Mouse (Mus musculus): ENCODE measurements around the gene Pnmal2. TPM values are rescaled to one million over a fixed set of nuclear protein-coding genes. Genes with fewer than 3 reads are reported as not detected.

The Pnmal2 gene
- 1.5 and 2.1 TPM in 2 replicates for polyA plus RNA-seq (2012; rRNA removed; ENCODE audit: low replicate concordance)

DNA sequence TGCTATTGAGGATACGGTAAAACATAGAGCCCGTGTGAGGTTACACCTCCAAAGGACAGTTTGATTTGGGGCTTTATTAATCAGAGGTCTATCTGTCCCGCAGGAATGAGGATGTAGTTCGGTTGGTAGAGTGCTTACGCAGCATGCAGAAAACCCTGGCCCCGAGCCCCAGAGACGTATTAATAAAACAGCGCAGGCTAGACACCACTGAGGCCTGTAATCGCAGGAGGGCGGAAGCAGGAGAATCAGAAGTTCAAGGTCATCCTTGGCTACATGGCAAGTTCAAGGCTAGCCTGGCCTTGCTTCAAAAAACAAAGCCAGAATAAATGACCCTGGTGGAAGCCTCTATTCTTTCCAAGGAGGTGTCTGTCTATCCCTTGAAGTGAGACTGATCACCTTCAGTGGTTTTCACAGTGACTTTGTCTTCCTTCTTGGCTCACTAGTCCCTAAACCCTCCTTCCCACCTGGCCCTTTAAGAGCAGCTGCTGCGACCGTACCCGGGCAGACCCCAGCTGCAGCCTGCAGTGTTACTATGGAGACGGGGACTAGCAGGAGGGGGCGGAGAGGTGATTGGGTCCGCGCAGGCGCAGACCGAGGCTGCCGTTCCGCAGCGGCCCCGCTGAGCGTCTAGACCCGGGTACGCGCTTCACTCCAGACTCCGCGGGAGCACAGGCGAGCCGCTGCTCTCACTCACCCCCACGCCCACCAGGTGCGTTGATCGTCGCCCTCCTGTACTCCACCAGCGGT is at the start of gene Pnmal2:
Gene Pnmal2 (plus strand): TSS at position 622 of the 747 bp plus-strand sequence.

DNA sequence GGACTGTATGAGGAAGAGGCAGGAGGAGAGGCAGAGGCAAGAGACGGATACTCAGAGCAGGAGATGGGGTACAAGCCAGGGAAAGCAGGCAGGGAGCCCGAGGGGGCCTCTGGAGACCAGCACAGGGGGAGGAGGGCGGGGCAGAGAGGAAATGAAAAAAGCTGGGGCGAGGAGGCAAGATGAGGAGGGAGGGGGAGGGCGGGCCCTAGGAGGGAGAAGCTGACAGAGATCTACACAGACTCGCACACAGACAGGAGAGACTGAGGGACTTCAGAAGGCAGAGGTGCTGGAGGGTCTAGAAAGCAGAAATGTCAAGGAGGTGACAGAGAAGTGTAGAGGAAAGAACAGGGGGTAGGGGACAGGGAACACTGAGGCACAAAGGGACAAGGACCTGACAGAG is 38.2 kb upstream of the Pnmal2 start, which contains the start of gene Ptgir:
Gene Ptgir (plus strand): TSS at position 210 of the 400 bp plus-strand sequence.

DNA sequence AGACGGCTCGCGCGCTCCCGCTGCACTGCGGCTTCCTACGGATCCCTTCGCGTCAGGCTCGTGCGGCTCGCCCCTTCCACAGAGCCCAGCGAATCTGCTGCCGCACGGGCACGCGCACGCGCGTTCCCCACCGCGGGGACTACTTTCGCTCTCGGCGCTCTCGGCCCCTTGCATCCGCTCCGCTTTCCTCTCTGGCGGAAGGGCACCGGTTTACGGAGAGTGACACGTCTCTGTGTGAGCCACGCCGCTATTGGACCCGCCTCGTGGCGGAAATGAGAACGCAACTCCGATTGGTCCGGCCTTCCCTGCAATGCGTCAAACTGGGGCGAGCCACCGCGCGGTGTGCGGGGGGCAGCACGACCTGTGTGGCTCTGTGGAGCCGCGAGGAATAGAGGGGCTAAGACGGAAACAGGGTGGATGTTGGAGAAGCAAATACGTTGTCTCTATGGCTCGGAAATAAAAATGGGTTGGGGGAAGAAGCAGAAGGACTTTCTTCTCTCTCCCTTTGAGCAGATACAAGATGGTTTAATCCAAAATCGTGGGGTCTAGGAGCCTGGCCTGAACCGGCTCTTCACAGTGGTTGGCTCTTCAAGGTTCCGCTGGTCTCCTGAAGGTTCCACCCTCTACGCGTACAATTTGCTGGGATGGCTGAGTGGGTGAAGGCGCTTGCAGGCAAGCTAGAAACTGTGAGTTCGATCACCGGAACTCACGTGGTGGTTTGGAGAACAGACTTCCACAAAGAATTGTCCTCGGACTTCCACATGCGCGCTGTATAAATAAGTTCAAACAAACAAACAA is 20.2 kb upstream of the Pnmal2 start, which contains the start of gene Calm3:
Gene Calm3 (minus strand): TSS at position 78 of the 798 bp plus-strand sequence.

DNA sequence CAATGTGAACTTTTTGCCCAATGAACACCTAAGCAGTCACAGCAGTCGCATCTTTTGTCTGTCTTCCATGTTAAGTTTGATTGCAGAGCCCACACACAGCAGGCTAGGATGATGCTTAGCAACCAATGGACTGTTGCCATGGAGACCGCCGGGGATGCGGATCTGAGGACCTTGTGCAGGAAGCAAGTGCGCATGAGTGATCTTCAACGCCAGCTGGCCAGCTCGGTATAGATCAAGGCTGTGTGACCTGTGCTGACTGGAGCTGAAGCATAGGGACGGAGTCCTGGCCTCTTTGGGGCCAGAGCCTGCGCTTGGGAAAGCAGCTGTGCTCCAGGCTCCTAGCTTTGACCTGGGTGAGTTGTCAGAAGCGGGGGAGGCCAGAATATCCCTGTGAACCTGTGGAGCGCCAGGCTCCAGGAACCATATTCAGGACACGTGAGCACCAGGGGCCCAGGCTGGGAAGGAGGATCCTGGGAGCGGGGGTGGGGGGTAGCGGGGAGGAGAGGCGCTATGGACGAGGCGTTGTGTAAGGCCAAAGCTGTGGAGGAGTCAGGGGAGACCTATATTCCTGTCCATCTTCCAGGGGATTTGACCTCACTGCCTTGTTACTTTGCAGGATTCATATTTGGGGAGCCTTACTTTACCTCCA is 15.2 kb downstream of the Pnmal2 start, which contains the start of gene Pnmal1:
Gene Pnmal1 (plus strand): TSS at position 141 of the 649 bp plus-strand sequence.

DNA sequence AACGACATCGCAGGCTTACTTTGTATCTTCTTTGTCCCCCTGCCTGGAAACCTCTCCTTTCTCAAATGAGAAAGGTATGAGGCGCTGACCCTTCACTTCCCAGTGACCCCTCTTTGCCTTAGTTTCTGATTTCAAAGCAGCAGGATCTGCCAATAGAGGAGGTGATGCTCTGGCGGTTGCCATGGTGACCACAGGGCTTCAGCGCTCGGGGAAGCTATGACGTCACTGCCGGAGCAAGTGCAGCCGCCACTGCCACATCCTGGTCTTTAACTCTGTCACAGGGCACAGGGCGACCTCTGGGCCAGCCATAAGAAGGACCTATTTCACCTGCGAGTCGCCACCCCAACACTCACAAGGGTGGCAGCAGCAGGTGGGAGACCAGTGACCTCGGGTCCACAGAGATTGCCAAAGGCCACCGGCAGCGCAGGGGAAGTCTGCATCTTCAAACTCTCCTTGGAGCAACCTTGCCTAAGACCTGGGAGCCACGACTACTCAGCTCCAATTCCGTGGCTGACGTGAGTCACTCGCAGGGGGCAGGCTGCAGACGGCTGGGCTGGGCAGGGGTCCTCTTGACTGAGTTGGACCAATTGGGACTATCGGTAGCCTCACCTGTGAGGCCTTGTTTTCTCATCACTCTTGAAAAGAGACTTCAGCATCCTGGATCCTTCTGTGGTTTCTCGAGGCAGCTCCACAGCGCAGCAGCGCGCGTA is 38.5 kb downstream of the Pnmal2 start, which contains the start of gene Gm42372:
Gene Gm42372 (plus strand): TSS at position 228 of the 710 bp plus-strand sequence.

DNA sequence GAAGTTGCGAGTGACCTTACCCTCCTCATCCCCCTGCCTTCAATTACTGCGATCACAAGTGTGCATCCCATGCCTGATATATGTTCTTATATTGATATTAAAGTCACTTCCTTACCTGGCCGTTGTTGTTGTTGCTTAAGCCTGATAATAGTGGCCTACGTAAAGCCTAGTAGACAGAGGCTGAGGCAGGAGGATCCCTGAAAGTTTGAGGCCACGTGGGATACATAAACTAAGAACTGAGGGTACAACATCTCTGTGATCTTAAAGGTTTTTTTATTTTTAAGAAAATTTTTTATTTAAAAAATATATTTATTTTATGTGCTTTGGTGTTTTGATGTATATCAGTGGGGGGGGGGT is 47.9 kb downstream of the Pnmal2 start, which contains the start of gene Ccdc8:
Gene Ccdc8 (plus strand): TSS at position 258 of the 357 bp plus-strand sequence.

Other genes with a start within 250 kb of the Pnmal2 start
- not detected in 2 replicates for gene Ceacam9, start 222.8 kb upstream of the Pnmal2 start, polyA plus RNA-seq (2012; rRNA removed; ENCODE audit: low replicate concordance)
- 344 and 546 TPM in 2 replicates for gene Ap2s1, start 206.3 kb upstream of the Pnmal2 start, polyA plus RNA-seq (2012; rRNA removed; ENCODE audit: low replicate concordance)
- gene Slc1a5, start 163.3 kb upstream of the Pnmal2 start, polyA plus RNA-seq (2012; rRNA removed; ENCODE audit: low replicate concordance): 42.4 and 92.4 TPM in 2 replicates
- gene Strn4, start 128.8 kb upstream of the Pnmal2 start, polyA plus RNA-seq (2012; rRNA removed; ENCODE audit: low replicate concordance): 80.9 and 82.2 TPM in 2 replicates
- gene Fkrp, start 128.0 kb upstream of the Pnmal2 start, polyA plus RNA-seq (2012; rRNA removed; ENCODE audit: low replicate concordance): 17.8 and 22.8 TPM in 2 replicates
- gene Prkd2, start 101.8 kb upstream of the Pnmal2 start, polyA plus RNA-seq (2012; rRNA removed; ENCODE audit: low replicate concordance): 32.0 and 33.9 TPM in 2 replicates
- 31.7 and 37.6 TPM in 2 replicates for gene Dact3, start 69.4 kb upstream of the Pnmal2 start, polyA plus RNA-seq (2012; rRNA removed; ENCODE audit: low replicate concordance)
- 2.0 and 3.0 TPM in 2 replicates for gene Gng8, start 52.9 kb upstream of the Pnmal2 start, polyA plus RNA-seq (2012; rRNA removed; ENCODE audit: low replicate concordance)
- 1.3 and 1.9 TPM in 2 replicates for gene Ptgir, start 38.2 kb upstream of the Pnmal2 start, polyA plus RNA-seq (2012; rRNA removed; ENCODE audit: low replicate concordance)
- 334 and 532 TPM in 2 replicates for gene Calm3, start 20.6 kb upstream of the Pnmal2 start, polyA plus RNA-seq (2012; rRNA removed; ENCODE audit: low replicate concordance)
- 0.06 TPM in 2 replicates for gene Pnmal1, start 15.0 kb downstream of the Pnmal2 start, polyA plus RNA-seq (2012; rRNA removed; ENCODE audit: low replicate concordance)
- 0.06 TPM in 1 of 2 replicates, not detected in the other for gene Gm42372, start 38.4 kb downstream of the Pnmal2 start, polyA plus RNA-seq (2012; rRNA removed; ENCODE audit: low replicate concordance)
- 0.47 and 0.77 TPM in 2 replicates for gene Ccdc8, start 48.0 kb downstream of the Pnmal2 start, polyA plus RNA-seq (2012; rRNA removed; ENCODE audit: low replicate concordance)
- gene Ppp5c, start 83.2 kb downstream of the Pnmal2 start, polyA plus RNA-seq (2012; rRNA removed; ENCODE audit: low replicate concordance): 206 and 275 TPM in 2 replicates
- gene Hif3a, start 117.7 kb downstream of the Pnmal2 start, polyA plus RNA-seq (2012; rRNA removed; ENCODE audit: low replicate concordance): 0.23 and 1.1 TPM in 2 replicates
- gene Psg16, start 129.4 kb downstream of the Pnmal2 start, polyA plus RNA-seq (2012; rRNA removed; ENCODE audit: low replicate concordance): not detected in 2 replicates
- not detected in 2 replicates for gene Ceacam3, start 205.6 kb downstream of the Pnmal2 start, polyA plus RNA-seq (2012; rRNA removed; ENCODE audit: low replicate concordance)